Mouse (Mus musculus) erythroblast, embryonic 14.5 days (primary cell): ENCODE measurements around the gene Mrpl16.

ENCODE experiments used
- GATA1 ChIP-seq: IDR thresholded peaks from 2 replicates; pipeline ENCODE4 v1.6.1; 2012; ENCODE audit warnings: low read length, inconsistent platforms, mixed read lengths
- TAL1 ChIP-seq: IDR thresholded peaks from 3 replicates; pipeline ENCODE4 v1.6.1; 2012; ENCODE audit warnings: low read length, inconsistent platforms, mixed read lengths

DNA sequence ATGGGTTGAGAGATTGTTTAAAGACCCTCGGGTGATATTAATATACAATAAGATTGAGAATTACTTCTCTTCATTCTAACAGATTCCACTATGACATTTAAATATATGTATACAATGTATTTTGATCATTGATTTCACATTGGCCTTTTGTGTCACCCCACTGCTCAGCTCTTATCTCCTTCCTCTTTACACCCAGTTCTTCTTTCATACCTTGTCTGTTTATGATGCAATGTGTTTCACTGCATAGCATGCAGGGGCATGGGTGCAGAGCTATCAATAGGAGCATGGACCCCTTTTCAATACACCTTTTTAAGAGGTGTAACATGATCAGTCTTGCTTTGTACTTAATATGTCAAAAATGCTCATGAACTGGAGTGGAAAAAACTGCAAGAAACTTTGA, 39.9 kb upstream of the Mrpl16 start:
- TF ChIP-seq TAL1 (no peak), GATA1 (no peak)
